Mouse (Mus musculus) urinary bladder, postnatal 36 days (tissue): ENCODE data around the gene Sytl3.

Experiments
- DNase-seq, 2 experiments: peaks; one replicate each; pipeline ENCODE4 v3.0.0; 2022; ENCODE audit warnings: low spot score in 2 of 2, mixed read lengths in 1 of 2

Gene Sytl3

GRCm38 (mm10) chr17:6777629-6778331, 118.9 kb downstream of the Sytl3 start:
- no peak for DNase-seq

DNA sequence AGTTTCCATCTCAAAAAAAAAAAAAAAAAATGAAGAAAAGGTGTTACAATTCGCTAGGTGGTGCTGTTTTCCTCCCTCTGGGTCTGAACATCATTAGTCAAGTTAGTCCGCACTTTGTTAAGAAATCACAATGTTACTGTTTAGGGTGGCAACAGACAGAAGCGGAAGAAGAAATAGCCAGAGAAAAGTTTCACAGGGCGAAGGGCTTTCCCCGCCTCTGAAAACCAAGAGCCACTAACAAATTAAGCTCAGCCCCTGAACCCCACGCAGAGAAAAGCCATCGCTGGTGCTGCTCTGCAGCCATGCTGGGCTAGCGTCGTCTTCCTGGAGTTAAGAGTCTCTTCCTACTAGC, 119.4 kb downstream of the Sytl3 start:
- no peak for DNase-seq

GRCm38 (mm10) chr17:6778771-6779509, 120.0 kb downstream of the Sytl3 start:
- DNase-seq, result no peak

DNA sequence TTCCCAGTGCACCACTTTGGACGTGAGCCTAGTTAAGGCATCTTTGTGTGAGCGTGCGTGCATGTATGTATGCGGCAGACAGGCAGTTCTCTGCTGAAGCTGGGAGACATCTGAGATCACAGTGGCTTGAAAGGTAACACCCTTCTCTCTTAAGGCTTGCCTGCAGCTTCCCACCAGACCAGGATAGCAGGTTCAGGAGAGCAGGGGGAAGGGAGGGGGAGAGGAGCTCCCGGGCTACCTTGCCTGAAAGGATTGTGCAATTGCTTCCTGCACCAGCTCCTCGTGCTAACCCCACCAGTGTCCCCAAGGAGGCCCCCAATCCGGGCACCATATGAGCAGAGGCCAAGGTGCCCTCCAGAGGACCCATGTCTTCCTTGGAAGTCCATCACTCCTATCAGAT, 120.7 kb downstream of the Sytl3 start:
- DNase-seq, result no peak

DNA sequence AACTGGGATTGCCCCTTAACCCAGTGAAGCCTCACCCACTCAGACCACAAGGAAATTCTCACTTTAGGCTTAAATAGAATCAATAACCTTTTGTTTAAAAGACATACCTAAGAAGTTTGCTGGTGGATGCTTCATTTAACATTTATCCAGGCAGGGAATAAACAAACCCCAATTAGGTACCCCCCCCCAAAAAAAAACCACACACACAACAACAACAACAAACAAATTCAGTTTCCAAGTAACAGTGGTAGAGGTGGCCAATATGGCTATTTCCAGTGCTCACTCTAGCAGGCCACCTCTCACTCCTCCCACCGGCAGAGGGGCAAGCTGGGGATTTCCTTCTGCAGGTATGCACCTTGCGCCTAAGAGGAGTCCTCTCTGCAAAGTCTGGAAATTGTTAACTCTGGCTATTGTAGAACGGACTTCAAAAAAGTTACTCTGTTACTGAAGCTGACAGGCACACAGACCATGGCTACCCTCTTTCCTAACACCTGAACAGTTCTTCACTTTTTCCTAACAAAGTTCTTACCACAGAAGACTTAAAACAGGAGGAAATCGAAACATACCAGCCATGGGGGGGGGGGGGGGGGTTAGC, 121.7 kb downstream of the Sytl3 start:
- no peak for DNase-seq

GRCm38 (mm10) chr17:6781273-6781672, 122.4 kb downstream of the Sytl3 start:
- no peak for DNase-seq

DNA sequence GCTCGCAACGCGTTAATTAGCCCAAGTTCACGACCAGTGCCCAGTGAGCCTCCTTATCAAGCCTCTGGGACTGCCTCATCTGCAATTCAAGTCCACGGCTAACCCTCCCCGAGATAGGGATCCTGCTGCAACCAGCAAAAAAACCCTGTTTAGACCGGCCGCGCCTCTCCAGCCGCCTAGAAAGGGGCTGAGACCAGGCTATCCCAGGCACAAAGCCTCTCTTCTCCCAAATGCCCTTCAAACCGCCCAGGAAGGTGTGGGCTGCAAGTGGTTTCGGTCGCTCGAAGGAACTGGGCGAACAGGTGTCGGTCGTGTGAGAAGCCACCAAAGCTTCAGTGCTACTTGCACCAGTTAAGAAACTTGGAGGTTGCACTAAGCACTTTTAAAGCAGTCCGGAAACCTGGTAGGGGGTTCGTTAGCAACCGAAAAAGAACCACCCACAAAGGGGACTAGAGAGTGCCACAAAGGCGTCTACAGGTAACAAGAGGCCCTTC, 123.2 kb downstream of the Sytl3 start:
- peak in 1 of 2 experiments; percentile 48 for DNase-seq

DNA sequence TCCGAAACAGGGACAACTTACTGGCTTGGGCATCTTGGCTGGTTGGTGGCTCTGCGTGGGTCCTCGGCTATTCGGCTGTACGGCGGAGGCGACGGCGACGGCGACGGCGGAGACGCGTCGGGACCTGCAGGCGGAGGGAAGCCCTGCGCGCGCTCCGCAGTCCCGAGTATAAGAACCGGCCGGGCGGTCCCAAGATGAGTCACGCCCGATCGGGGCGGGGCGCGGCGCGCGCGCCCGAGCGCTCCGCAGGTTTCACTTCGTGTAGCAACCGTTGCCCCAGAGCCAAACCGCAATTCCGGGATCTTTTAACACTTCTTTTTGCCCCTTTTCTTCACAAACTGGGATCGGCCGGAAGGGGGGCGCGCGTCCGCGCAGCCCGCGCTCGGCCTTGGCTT, 123.7 kb downstream of the Sytl3 start, which contains the start of gene Ezr:
Ezr (minus strand) TSS at position 174 of the 395 bp plus-strand sequence.
- DNase-seq, result peak; percentile 88 to 91

- DNase-seq, result peak in 1 of 2 experiments; percentile 44
These were observed 124.2 kb downstream of the Sytl3 start for GRCm38 (mm10) chr17:6783006-6783661.

- no peak for DNase-seq
These were observed 125.0 kb downstream of the Sytl3 start for GRCm38 (mm10) chr17:6783756-6784357.

- DNase-seq, result no peak
These were observed 128.3 kb downstream of the Sytl3 start for GRCm38 (mm10) chr17:6787241-6787640.
